ENCODE assay signal across 11 mouse cellular contexts in genomic region chr5:142427876-142428275, GRCm38 (mm10). TPM values are rescaled to one million over a fixed set of nuclear protein-coding genes. Genes with fewer than 3 reads are reported as not detected.
A peak's percentile ranks its signal among the peaks of the same experiment; 100 is the strongest.
DNase-seq lines count a peak whose midpoint lies in the region; ATAC-seq and TF ChIP-seq lines count a peak whose summit lies in the region.
"Had no signal": no experiment of that assay in that cellular context is flagged by ENCODE, and none has a peak within 500 bp of the region (broad histone marks: within the 10 kb centered on the region; RNA-seq: fewer than 3 reads in every experiment).

No protein-coding gene starts in this region.

- no peak for ATAC-seq in forebrain, postnatal 0 days
- no peak for ATAC-seq in kidney, embryonic 14.5 days (ENCODE audit: low FRiP score, low TSS enrichment)
- 0 out of 2 replicates have a peak, but pooled peaks have one; percentile 29 for ATAC-seq in neural tube, embryonic 15.5 days (ENCODE audit: low FRiP score)
- ATAC-seq: Patski had no signal

- H3K36me3 ChIP-seq in forebrain, embryonic 10.5 days (replicated peaks): peaks cover 61% of the 10 kb centered on the region
- no peaks in the 10 kb centered on the region for H3K36me3 ChIP-seq in forebrain, postnatal 0 days (ENCODE audit: insufficient read depth)
- H3K36me3 ChIP-seq in kidney, adult 2 months (ENCODE audit: control insufficient read depth, insufficient read depth, low read length): no peaks in the 10 kb centered on the region
- H3K36me3 ChIP-seq in kidney, embryonic 14.5 days (ENCODE audit: control insufficient read depth, insufficient read depth, low read length): peaks cover 2% of the 10 kb centered on the region; the same call in 1 of the 2 replicates
- H3K36me3 ChIP-seq in neural tube, embryonic 15.5 days: no peaks in the 10 kb centered on the region
- H3K36me3 ChIP-seq: forebrain, embryonic 12.5 days had no signal

- peaks cover 64% of the 10 kb centered on the region for H3K4me1 ChIP-seq in forebrain, embryonic 10.5 days
- peaks cover 9% of the 10 kb centered on the region; the same call in 1 of the 2 replicates for H3K4me1 ChIP-seq in forebrain, postnatal 0 days (ENCODE audit: insufficient read depth)
- peaks cover 25% of the 10 kb centered on the region for H3K4me1 ChIP-seq in kidney, adult 2 months (ENCODE audit: control insufficient read depth, insufficient read depth, low read length)
- H3K4me1 ChIP-seq in kidney, embryonic 14.5 days (ENCODE audit: control insufficient read depth, insufficient read depth, low read length): peaks cover 52% of the 10 kb centered on the region
- peaks cover 53% of the 10 kb centered on the region for H3K4me1 ChIP-seq in neural tube, embryonic 15.5 days

- H3K27me3 ChIP-seq in forebrain, embryonic 10.5 days (ENCODE audit: poor library complexity, severe bottlenecking): no peaks in the 10 kb centered on the region
- H3K27me3 ChIP-seq in forebrain, postnatal 0 days (ENCODE audit: insufficient read depth, low read length): no peaks in the 10 kb centered on the region
- H3K27me3 ChIP-seq in kidney, adult 2 months (replicated peaks; ENCODE audit: control insufficient read depth, insufficient read depth, low read length): no peaks in the 10 kb centered on the region
- H3K27me3 ChIP-seq in kidney, embryonic 14.5 days (ENCODE audit: control insufficient read depth, insufficient read depth, low read length): no peaks in the 10 kb centered on the region
- no peaks in the 10 kb centered on the region for H3K27me3 ChIP-seq in neural tube, embryonic 15.5 days (replicated peaks)
- H3K27me3 ChIP-seq: forebrain, embryonic 12.5 days; Patski had no signal

- H3K9me3 ChIP-seq in forebrain, embryonic 10.5 days: no peaks in the 10 kb centered on the region
- H3K9me3 ChIP-seq in forebrain, postnatal 0 days (ENCODE audit: low read length): no peaks in the 10 kb centered on the region
- no peaks in the 10 kb centered on the region for H3K9me3 ChIP-seq in kidney, embryonic 14.5 days (ENCODE audit: control insufficient read depth, low read length)
- H3K9me3 ChIP-seq in neural tube, embryonic 15.5 days (replicated peaks): no peaks in the 10 kb centered on the region
- H3K9me3 ChIP-seq: forebrain, embryonic 12.5 days had no signal

- no peak for TF ChIP-seq CTCF in forebrain, postnatal 0 days (IDR thresholded peaks at IDR 0.05; ENCODE audit: low read depth)
- no peak for TF ChIP-seq CTCF in kidney, adult 2 months (conservative IDR thresholded peaks at IDR 0.05; ENCODE audit: insufficient read depth, insufficient read length, low read depth, low read length)

- 83% methylated on average over 10 of the region's 10 CpGs for WGBS in forebrain, embryonic 10.5 days
- 64% methylated on average over 10 of the region's 10 CpGs for WGBS in forebrain, postnatal 0 days
- 61% methylated on average over 10 of the region's 10 CpGs for WGBS in kidney, adult 2 months
- 68% methylated on average over 10 of the region's 10 CpGs for WGBS in kidney, embryonic 14.5 days
- WGBS in neural tube, embryonic 15.5 days: 33% methylated on average over 10 of the region's 10 CpGs

- no peak overlapping the region for H3K9ac ChIP-seq in forebrain, postnatal 0 days
- no peak overlapping the region for H3K9ac ChIP-seq in kidney, embryonic 14.5 days (ENCODE audit: low read depth, low read length)
- H3K9ac ChIP-seq in neural tube, embryonic 15.5 days (replicated peaks): no peak overlapping the region
- H3K9ac ChIP-seq: forebrain, embryonic 12.5 days had no signal

- no peak overlapping the region for H3K4me2 ChIP-seq in forebrain, postnatal 0 days (ENCODE audit: low read depth)
- H3K4me2 ChIP-seq in kidney, embryonic 14.5 days (replicated peaks; ENCODE audit: low read depth, low read length): no peak overlapping the region
- no peak overlapping the region for H3K4me2 ChIP-seq in neural tube, embryonic 15.5 days
- H3K4me2 ChIP-seq: forebrain, embryonic 12.5 days had no signal

- no peak overlapping the region for H3K4me3 ChIP-seq in forebrain, embryonic 10.5 days
- no peak overlapping the region for H3K4me3 ChIP-seq in forebrain, postnatal 0 days (ENCODE audit: low read depth, low read length)
- H3K4me3 ChIP-seq in kidney, adult 2 months (ENCODE audit: insufficient read depth, low read depth, low read length): no peak overlapping the region
- no peak overlapping the region for H3K4me3 ChIP-seq in kidney, embryonic 14.5 days (ENCODE audit: low read length)
- no peak overlapping the region for H3K4me3 ChIP-seq in neural tube, embryonic 15.5 days (replicated peaks)
- H3K4me3 ChIP-seq: forebrain, embryonic 12.5 days; myocyte had no signal

- peak overlapping the region; percentile 49 for H3K27ac ChIP-seq in forebrain, embryonic 10.5 days
- no peak overlapping the region for H3K27ac ChIP-seq in forebrain, postnatal 0 days (ENCODE audit: low read depth, low read length)
- 0 out of 2 replicates have a peak overlapping the region, but pooled peaks have one; percentile 3 for H3K27ac ChIP-seq in kidney, adult 2 months (ENCODE audit: insufficient read depth, low read depth, low read length)
- no peak overlapping the region for H3K27ac ChIP-seq in kidney, embryonic 14.5 days (ENCODE audit: low read depth, low read length)
- no peak overlapping the region for H3K27ac ChIP-seq in neural tube, embryonic 15.5 days (replicated peaks)
- H3K27ac ChIP-seq: forebrain, embryonic 12.5 days had no signal

- TF ChIP-seq POLR2A in kidney, adult 2 months (IDR thresholded peaks at IDR 0.05; ENCODE audit: low read depth, low read length): no peak

- DNase-seq in forebrain, embryonic 10.5 days (ENCODE audit: extremely low spot score, low spot score): no peak
- DNase-seq in forebrain, postnatal 0 days: no peak
- DNase-seq in kidney, adult 2 months: peak; percentile 36
- no peak for DNase-seq in neural tube, embryonic 10.5 days (ENCODE audit: extremely low spot score, low spot score)
- no peak for DNase-seq in layer of hippocampus, adult 9-10 months (ENCODE audit: low spot score)
- DNase-seq in cerebellum, postnatal 4 days (ENCODE audit: low spot score in 2 of 2): no peak

RNA-seq across cellular contexts. Expression of gene Foxk1, which starts 26.6 kb away (rescaled TPM):
- polyA plus RNA-seq in forebrain, embryonic 10.5 days (2016; fragmentation: Nextera tagmentation; extraction: Ambion mirVana): 4.3 and 5.2 TPM in 2 replicates
- total RNA-seq in forebrain, postnatal 0 days (2014; rRNA removed): 13.8 and 19.0 TPM in 2 replicates
- 3.2 and 5.0 TPM in 2 replicates for polyA plus RNA-seq in forebrain, postnatal 0 days (2015; fragmentation: Nextera tagmentation; extraction: Ambion mirVana)
- 11.6 and 12.4 TPM in 2 replicates for polyA plus RNA-seq in kidney, adult 2 months (2012; rRNA removed)
- 4.4 and 6.5 TPM in 2 replicates for polyA plus RNA-seq in kidney, embryonic 14.5 days (2014; fragmentation: Nextera tagmentation; extraction: Ambion mirVana)
- 4.8 and 6.0 TPM in 2 replicates for polyA plus RNA-seq in neural tube, embryonic 15.5 days (2015; fragmentation: Nextera tagmentation; extraction: Ambion mirVana)

RNA-seq across cellular contexts. Expression of gene Ap5z1, which starts 35.9 kb away (rescaled TPM):
- 10.6 and 12.5 TPM in 2 replicates for polyA plus RNA-seq in forebrain, embryonic 10.5 days (2016; fragmentation: Nextera tagmentation; extraction: Ambion mirVana)
- 13.5 and 16.7 TPM in 2 replicates for total RNA-seq in forebrain, postnatal 0 days (2014; rRNA removed)
- 6.4 and 7.8 TPM in 2 replicates for polyA plus RNA-seq in forebrain, postnatal 0 days (2015; fragmentation: Nextera tagmentation; extraction: Ambion mirVana)
- 37.4 and 45.6 TPM in 2 replicates for polyA plus RNA-seq in kidney, adult 2 months (2012; rRNA removed)
- 7.2 and 10.1 TPM in 2 replicates for polyA plus RNA-seq in kidney, embryonic 14.5 days (2014; fragmentation: Nextera tagmentation; extraction: Ambion mirVana)
- polyA plus RNA-seq in neural tube, embryonic 15.5 days (2015; fragmentation: Nextera tagmentation; extraction: Ambion mirVana): 12.4 and 12.7 TPM in 2 replicates

Comparison
In these comparisons a context has a peak if more than half of its experiments do, and no peak if none do; other contexts are left out.
1. H3K27ac ChIP-seq: peak in forebrain, embryonic 10.5 days (single experiment) and kidney, adult 2 months (single experiment); none in forebrain, postnatal 0 days (single experiment), kidney, embryonic 14.5 days (single experiment) and neural tube, embryonic 15.5 days (single experiment).